Mouse (Mus musculus): Measurements from ENCODE around the gene Cnpy1. TPM values are rescaled to one million over a fixed set of nuclear protein-coding genes. Genes with fewer than 3 reads are reported as not detected.

The Cnpy1 gene
- polyA plus RNA-seq, 1 experiment from 2014 or later = 1.2 TPM

Other genes with a start within 250 kb of the Cnpy1 start
- 75.7 and 77.2 TPM in 2 replicates for gene Insig1, start 174.4 kb downstream of the Cnpy1 start, polyA plus RNA-seq (2015; fragmentation: Nextera tagmentation; extraction: Ambion mirVana)
- not detected in 2 replicates for gene En2, start 80.1 kb downstream of the Cnpy1 start, polyA plus RNA-seq (2015; fragmentation: Nextera tagmentation; extraction: Ambion mirVana)
- gene Rbm33, start 71.3 kb upstream of the Cnpy1 start, polyA plus RNA-seq (2015; fragmentation: Nextera tagmentation; extraction: Ambion mirVana) = 17.5 and 19.6 TPM in 2 replicates
- gene Shh, start 221.4 kb upstream of the Cnpy1 start, polyA plus RNA-seq (2015; fragmentation: Nextera tagmentation; extraction: Ambion mirVana) = 0.49 and 0.81 TPM in 2 replicates

Data from forebrain, embryonic 15.5 days (tissue).